Mouse (Mus musculus) adipocyte (in vitro differentiated cells): ENCODE measurements at regions not wholly inside any gene's neighbourhood (a gene's known extent, or its start where the extent isn't known, plus 50 kb on each side); places are given as distances from the start of the nearest gene placed in this dataset.

Experiments
- DNase-seq: peaks from one replicate; pipeline ENCODE4 v3.0.0-alpha.2; 2016; ENCODE audit warnings: low spot score

- DNase-seq: no peak
Measured at GRCm38 (mm10) chr5:119059223-119059622, 498.7 kb downstream of the Med13l start.

DNA sequence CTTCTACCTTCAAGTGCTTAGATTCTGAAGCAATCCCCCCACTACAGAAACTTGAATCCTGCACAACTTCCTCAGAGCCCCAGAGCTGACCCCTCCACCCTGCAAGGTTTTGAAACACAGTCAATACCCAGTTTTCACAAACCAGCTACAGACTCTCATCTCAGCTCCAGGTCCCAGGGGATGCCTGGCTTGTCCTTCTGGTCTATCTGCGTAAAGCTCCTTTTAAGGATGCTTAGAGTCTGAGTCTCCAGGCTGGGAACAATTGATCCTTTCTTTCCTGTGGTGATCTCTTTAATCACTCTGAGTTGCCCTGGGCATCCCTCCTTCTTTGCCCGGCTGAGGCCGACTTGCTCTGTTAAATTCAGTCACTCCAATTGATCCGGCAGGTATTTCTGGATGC is 500.4 kb downstream of the Med13l start:
- DNase-seq: no peak

DNA sequence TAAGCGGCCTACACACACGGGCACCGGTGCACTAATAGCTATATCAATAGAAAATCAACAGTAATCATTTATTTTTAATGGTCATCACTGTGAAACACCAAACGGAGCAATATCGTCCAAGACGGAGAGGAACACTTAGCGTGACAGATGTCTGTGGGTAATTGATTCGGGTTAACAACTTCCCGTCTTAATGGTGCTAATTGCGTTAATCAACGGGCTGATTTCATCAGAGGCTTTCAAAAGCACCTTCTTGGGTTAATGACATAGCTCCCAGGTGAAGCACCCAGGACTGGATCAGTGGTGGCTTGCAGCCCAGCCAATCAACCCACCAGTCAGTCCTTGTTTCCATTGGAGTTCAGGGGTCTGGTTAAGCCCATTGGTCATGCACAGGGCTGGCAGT is 502.0 kb downstream of the Med13l start:
- no peak for DNase-seq

- no peak for DNase-seq
Measured at GRCm38 (mm10) chr5:119066666-119067065, 506.2 kb downstream of the Med13l start.

DNA sequence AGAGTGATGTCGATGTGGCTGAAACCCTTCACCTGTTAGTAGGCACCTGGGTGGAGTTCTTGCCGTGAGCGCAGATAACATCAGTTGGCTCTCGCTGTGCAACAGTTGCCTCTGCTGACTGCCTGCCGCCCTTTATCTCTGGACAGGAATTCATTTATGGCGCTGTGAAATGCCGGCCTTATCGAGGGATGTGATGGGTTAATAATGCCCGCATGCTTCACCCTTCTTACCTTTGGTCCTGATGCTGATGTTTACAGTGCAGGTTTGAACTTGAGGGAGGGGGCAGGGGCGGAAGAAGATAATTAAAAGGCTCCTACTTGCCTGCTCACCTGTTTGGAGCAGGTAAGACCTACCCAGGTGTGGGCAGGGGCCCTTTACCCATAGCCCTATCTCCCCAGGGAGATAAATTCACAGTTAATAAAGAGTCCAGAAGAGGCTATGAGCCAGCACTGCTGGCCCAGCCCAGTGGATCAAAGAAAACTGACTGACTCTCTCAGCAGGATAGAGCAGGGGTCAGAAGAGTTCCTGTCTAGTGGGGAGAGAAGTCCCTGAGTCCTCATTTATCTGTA is 509.4 kb downstream of the Med13l start:
- no peak for DNase-seq

DNA sequence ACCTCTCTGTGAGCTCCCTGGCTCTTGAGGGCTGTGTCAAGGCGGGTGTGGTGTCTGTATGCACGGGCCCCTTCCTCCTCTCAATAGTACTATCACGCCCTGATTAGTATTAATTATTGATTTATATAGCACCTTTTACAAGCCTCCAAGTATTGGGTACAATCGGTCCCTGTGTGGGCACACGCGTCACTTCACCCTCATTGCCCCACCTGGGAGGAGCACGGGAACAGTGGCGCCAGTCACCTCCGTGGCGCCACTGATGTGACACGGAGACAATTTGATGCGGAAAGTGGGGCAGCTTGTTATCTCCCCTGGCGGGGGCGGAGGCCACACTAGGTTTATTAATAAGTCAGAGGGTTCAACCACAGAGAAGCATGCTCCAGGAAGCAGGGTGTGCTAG is 512.2 kb downstream of the Med13l start:
- no peak for DNase-seq

- no peak for DNase-seq
Measured at GRCm38 (mm10) chr5:119080747-119081146, 520.3 kb downstream of the Med13l start.

- no peak for DNase-seq
Measured at GRCm38 (mm10) chr5:119082895-119083294, 522.4 kb downstream of the Med13l start.

DNA sequence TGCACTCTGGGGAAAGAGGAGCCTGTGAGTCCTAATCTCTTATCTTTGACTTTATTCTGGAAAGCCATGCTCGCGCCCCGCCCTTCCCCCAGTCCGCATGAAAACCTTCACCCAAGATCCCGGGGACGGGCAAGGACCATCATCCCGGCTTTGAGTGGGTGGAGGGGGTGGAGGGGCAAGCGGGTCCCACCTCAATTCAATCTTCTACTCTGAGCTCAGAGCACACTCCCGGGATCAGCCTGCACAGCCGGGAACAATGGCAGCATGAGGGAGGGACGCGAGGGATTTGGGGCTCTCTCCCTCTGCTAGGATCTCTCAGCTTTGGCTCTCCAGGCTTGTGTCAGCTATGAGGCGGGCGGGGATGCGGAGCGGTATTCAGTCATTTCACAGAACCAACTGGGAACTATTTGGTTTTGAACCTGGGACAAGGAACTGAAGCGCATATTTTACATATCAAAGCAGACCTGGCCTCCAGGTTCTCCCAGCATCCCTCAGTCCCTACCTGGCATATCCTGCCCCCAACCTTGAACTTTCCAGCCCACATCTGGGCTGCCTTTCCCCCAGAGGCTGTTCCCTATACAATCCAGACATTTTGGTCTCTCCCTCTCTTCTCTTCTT is 537.2 kb downstream of the Med13l start:
- no peak for DNase-seq

DNA sequence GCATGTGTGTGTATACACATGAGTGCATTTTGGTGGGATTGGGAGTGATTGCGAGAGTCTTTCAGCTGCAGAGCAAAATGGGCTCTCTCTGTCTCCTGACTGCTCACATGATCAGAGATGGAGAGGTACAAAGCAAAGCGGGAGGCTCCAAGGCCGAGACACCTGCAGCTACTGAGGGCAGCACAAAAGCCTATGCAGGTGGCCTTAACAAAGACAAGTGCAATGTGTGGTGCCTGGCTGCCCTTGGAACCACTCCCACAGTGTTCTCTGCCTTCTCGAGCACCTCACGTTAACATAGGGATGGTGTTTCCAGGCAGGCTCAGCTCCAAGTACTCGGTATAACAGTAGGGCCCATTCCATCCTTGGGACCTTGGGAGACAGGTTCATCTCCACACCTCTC is 539.3 kb downstream of the Med13l start:
- DNase-seq: no peak

GRCm38 (mm10) chr5:119103503-119103902 is 543.0 kb downstream of the Med13l start:
- DNase-seq: no peak

DNA sequence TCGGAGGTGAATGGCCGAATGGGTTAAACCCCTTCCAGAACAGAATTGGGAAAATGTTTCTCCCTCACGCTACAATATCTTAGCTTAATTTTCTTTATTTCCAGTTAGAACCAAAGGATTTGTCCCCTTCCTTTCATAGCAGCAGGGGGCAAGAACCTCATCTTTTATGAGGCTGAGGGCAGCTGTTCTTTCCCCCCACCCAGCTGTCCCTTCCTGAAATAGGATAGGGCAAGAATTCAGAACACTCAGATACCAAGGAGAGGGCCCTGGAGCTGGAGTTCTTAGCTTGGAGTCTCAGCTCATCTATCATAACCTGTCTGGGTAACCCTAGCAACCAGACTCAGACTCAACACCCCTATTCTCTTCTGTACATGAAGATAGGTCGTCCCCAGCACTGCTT is 547.4 kb downstream of the Med13l start:
- DNase-seq: no peak

- no peak for DNase-seq
Measured at GRCm38 (mm10) chr5:119109501-119109900, 549.0 kb downstream of the Med13l start.

DNA sequence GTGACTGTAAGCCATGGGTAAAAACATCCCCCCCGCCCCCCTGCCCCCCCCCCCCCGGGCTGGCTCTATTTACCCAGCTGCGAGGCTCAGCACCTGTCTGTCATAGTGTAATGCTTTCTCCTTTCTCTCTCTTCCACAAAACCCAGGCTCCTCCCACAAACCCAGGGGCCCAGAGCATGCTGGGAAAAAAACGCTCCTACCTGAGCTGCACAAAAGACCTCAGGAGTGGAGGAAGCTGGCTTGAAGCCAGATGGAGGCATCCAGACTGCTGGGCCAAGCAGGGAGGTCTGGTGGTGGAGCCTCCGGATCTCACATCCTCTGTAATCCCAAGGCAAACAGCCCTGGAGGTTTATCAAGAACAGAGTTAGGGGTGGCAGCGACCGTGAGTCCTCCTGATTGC is 553.6 kb downstream of the Med13l start:
- no peak for DNase-seq

GRCm38 (mm10) chr5:119125745-119126144 is 544.7 kb upstream of the Tbx3 start:
- no peak for DNase-seq

DNA sequence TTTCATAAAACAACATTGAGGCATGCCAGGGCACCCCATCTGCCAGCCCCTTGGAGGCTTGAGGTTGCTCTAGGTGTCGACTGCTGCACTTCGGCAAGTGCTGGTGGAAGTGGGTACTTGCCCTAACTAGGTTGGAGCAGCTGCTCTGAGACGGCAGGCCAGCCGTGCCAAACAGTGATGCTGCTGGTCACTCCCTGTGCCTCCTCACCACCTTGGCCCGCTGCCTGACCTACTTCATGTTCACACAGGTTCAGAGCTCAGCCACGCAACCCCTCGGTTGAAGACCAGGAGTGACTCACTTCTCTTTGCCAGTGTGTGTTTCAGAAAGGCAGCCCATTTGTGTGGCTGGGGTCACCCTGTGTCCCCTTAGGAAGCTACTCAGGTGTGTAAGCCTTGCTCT is 540.3 kb upstream of the Tbx3 start:
- DNase-seq: no peak

DNA sequence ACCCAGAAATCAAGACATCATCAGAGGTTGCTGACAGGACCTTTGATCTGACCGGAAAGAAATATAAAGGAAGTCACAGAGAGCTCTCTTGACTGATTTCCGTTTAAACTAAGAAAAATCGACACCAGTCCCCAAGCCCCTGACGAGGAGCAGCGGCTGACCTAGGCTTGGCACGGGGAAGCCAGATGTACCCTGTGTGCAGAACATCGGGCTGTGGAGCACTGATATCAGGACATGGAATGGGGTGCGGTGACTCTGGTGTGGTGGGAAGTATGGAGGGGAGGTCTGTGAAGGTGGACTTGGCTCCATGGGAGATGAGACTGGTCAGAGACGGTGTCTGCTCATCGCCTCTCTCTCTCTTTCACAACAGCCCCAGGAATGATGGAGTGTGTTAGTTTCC is 539.0 kb upstream of the Tbx3 start:
- DNase-seq: no peak

DNA sequence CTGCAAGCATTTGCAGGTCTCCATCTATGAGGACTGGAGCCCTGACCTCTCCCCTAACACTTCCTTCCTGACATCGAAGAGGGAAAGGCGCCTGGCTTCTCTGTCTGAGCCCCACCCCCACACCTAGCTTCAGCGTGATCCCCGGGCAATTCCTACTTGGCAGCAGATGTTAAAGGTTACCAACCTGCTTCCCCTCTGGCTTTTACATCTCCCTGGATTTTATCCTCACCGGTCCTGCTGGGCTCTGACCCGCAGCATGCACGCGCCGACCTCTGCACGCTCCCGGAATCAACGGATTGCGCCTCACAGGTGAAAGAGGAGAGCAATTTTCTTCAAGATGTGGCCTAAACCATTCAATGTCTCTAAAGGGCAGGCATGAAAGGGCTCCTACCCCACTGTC is 537.1 kb upstream of the Tbx3 start:
- no peak for DNase-seq

- no peak for DNase-seq
Measured at GRCm38 (mm10) chr5:119136916-119137315, 533.6 kb upstream of the Tbx3 start.

DNA sequence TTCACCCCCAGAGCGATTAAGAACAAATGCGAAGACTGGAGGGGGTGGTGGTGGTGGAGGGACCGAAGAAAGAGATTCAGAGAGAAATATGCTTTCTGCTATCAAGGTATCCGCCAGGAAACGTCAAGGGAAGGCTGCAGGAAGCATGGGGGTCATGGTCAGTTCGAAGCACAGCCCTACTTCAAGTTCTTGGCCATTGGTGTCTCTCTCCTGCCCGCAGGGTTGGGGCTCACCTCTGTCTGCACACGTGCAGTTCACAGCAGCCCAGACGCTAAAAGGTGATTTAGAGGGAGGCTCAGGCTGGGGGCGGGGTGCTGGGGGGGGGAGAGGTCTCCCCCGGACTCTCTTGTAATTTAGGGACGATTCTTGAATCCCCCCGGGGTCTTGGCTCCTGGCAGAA is 533.1 kb upstream of the Tbx3 start:
- DNase-seq: no peak

GRCm38 (mm10) chr5:119137821-119138221 is 532.6 kb upstream of the Tbx3 start:
- DNase-seq: no peak

GRCm38 (mm10) chr5:119138293-119138692 is 532.2 kb upstream of the Tbx3 start:
- no peak for DNase-seq

DNA sequence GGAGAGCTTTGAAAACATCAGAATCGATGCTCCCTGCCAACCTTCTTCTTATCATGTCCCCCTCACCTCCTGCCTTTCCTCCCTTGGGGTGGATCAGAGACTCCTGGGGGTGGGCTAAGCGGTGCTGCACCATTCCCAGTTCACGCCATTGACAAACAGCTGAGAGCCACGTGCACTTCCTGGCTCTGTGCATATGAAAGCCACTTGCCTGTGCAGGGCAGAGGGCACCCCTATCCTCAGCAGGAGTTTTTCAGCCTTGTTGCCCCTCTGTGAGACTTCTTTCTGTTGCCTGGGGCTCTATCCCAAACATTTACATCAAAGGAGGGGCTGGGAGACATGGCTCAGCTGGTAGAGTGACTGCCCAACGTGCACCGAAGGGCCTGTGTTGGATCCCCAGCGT is 531.1 kb upstream of the Tbx3 start:
- DNase-seq: no peak

GRCm38 (mm10) chr5:119139816-119140215 is 530.7 kb upstream of the Tbx3 start:
- DNase-seq: no peak
